Mouse (Mus musculus) forebrain, postnatal 0 days (tissue): ENCODE data around the gene Surf6. TPM values are rescaled to one million over a fixed set of nuclear protein-coding genes. Genes with fewer than 3 reads are reported as not detected.
A peak's percentile ranks its signal among the peaks of the same experiment; 100 is the strongest.

Experiments
- ATAC-seq: fragments of 200-750 bp; cut with Nextera tagmentation; 2 replicates; pipeline ENCODE4 v1.8.0; 2017; ENCODE audit warnings: mild to moderate bottlenecking, moderate library complexity
- DNase-seq: peaks from one replicate; pipeline ENCODE4 v3.0.0-alpha.2; 2015
- H3K27ac ChIP-seq: fragments of 300-500 bp; sonication (generic); 2 replicates; pipeline ENCODE4 v1.5.1; 2014; ENCODE audit warnings: low read depth, mild to moderate bottlenecking, antibody characterized with exemption, low read length, moderate library complexity, mixed read lengths
- H3K27me3 ChIP-seq: fragments of 300-500 bp; sonication (generic); 2 replicates; pipeline ENCODE4 v1.6.1; 2014; ENCODE audit warnings: mild to moderate bottlenecking, low read length, mixed read lengths; ENCODE audit not compliant: insufficient read depth
- H3K36me3 ChIP-seq: fragments of 300-500 bp; sonication (generic); 2 replicates; pipeline ENCODE4 v1.6.1; 2014; ENCODE audit warnings: mild to moderate bottlenecking, moderate library complexity; ENCODE audit not compliant: insufficient read depth
- H3K4me1 ChIP-seq: fragments of 300-500 bp; sonication (generic); 2 replicates; pipeline ENCODE4 v1.6.1; 2014; ENCODE audit warnings: antibody characterized with exemption; ENCODE audit not compliant: insufficient read depth
- H3K4me2 ChIP-seq: fragments of 300-500 bp; sonication (generic); 2 replicates; pipeline ENCODE4 v1.6.1; 2014; ENCODE audit warnings: low read depth, mild to moderate bottlenecking, moderate library complexity
- H3K4me3 ChIP-seq: fragments of 300-500 bp; sonication (generic); 2 replicates; pipeline ENCODE4 v1.5.1; 2014; ENCODE audit warnings: low read depth, low read length, mixed read lengths
- H3K9ac ChIP-seq: fragments of 300-500 bp; sonication (generic); 2 replicates; pipeline ENCODE4 v1.6.1; 2014; ENCODE audit warnings: mild to moderate bottlenecking
- H3K9me3 ChIP-seq: fragments of 300-500 bp; sonication (generic); 2 replicates; pipeline ENCODE4 v1.6.1; 2016; ENCODE audit warnings: low read length
- CTCF ChIP-seq: sonication (generic); IDR thresholded peaks from 2 replicates; pipeline ENCODE4 v1.5.1; 2016; ENCODE audit warnings: antibody characterized with exemption, control low read depth, low read depth
- WGBS: fragments of 180-500 bp; shearing (Covaris S2); extraction: QIAGEN DNeasy Blood & Tissue Kit; methylation state at CpG from one replicate; pipeline ENCODE4 v1.1.7; 2014; 5-methylcytosine and 5-hydroxymethylcytosine counted together
- polyA plus RNA-seq: library from polyadenylated mRNA; unstranded; fragments of >200 nt; fragmentation: Nextera tagmentation; extraction: Ambion mirVana; gene quantifications from 2 replicates; pipeline ENCODE4 v1.2.1, GENCODE M21; 2015
- total RNA-seq: library from RNA; depleted of rRNA; stranded (reverse); fragments of >200 nt; gene quantifications from 2 replicates; pipeline ENCODE4 v1.2.3, GENCODE M21; 2014; rRNA removed

The Surf6 gene
- 25.9 and 33.6 TPM in 2 replicates for total RNA-seq
- 18.9 and 22.2 TPM in 2 replicates for polyA plus RNA-seq

- Histone ChIP-seq H3K9ac (peak within 1 kb of the TSS; percentile 77), H3K4me2 (peak within 1 kb of the TSS; percentile 81), H3K4me3 (peak within 1 kb of the TSS; percentile 63), H3K9me3 (no peaks in the 10 kb centered on the region), H3K27ac (peak within 1 kb of the TSS; percentile 87), H3K27me3 (no peaks in the 10 kb centered on the region), H3K4me1 (peaks cover 12% of the 10 kb centered on the region), H3K36me3 (peaks cover 57% of the 10 kb centered on the region)
- WGBS: under 1% methylated on average over 41 of the region's 41 CpGs
- TF ChIP-seq CTCF: no peak
- peak; percentile 99 for ATAC-seq
- peak; percentile 97 for DNase-seq
Observed at GRCm38 (mm10) chr2:26902467-26903220, at the start of gene Surf6. Gene Surf6 (minus strand): TSS chr2:26902879.

DNA sequence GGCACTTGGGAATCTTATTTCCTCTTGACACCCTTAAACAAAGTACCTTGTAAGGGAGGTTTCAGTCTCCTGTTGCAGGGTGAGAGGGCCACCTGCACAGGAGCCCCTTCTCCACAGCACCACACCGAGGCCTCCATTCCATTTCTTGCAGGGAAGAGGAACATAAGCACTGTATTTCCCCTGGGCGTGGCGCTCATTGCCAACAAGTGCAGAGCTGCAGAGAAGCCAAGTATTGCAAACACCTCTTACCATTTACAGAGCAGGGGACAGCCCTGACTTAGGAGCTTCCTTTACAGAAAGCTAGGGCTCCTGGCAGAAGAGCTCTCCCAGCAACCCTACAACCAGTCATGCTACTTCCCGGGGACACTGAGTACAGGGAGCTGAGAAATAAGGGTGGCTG, 49.5 kb upstream of the Surf6 start:
- ATAC-seq: no peak
- H3K27ac ChIP-seq: no peak overlapping the region
- H3K9me3 ChIP-seq: no peaks in the 10 kb centered on the region
- no peak overlapping the region for H3K4me2 ChIP-seq
- peaks cover 68% of the 10 kb centered on the region for H3K36me3 ChIP-seq
- no peaks in the 10 kb centered on the region for H3K4me1 ChIP-seq
- H3K4me3 ChIP-seq: no peak overlapping the region
- 96% methylated on average over 4 of the region's 4 CpGs for WGBS
- H3K9ac ChIP-seq: no peak overlapping the region
- no peak for DNase-seq
- no peak for TF ChIP-seq CTCF
- H3K27me3 ChIP-seq: no peaks in the 10 kb centered on the region

- no peak overlapping the region for H3K27ac ChIP-seq
- ATAC-seq (no peak), DNase-seq (no peak)
- no peak overlapping the region for H3K9ac ChIP-seq
- H3K4me2 ChIP-seq: no peak overlapping the region
- no peak for TF ChIP-seq CTCF
- 89% methylated on average over 8 of the region's 8 CpGs for WGBS
- H3K4me1 ChIP-seq: no peaks in the 10 kb centered on the region
- H3K9me3 ChIP-seq: no peaks in the 10 kb centered on the region
- H3K27me3 ChIP-seq: no peaks in the 10 kb centered on the region
- H3K36me3 ChIP-seq: peaks cover 60% of the 10 kb centered on the region
- H3K4me3 ChIP-seq: no peak overlapping the region
Observed at GRCm38 (mm10) chr2:26951346-26951905, 48.7 kb upstream of the Surf6 start.

DNA sequence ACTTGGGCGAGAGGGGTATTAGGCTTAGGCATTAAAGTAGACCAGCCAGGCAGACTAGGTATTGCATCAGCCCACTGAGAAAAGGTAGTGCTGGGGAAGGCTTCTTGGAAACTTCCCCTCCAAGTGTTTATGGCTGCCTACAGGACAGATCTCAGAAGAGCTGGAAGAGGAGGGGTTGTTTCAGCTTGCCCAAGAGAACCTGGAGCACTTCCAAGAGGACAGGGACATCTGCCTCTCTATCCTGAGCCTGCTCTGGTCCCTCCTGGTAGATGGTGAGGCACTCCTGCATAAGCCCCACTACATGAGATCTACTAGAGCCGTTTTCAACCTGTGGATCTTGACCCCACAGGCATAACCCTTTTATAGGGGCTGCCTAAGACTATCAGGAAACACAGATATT, 47.7 kb upstream of the Surf6 start:
- Histone ChIP-seq H3K4me1 (no peaks in the 10 kb centered on the region), H3K9me3 (no peaks in the 10 kb centered on the region), H3K4me3 (no peak overlapping the region), H3K27ac (no peak overlapping the region), H3K36me3 (peaks cover 52% of the 10 kb centered on the region), H3K9ac (no peak overlapping the region), H3K4me2 (no peak overlapping the region), H3K27me3 (no peaks in the 10 kb centered on the region)
- 90% methylated on average over 2 of the region's 2 CpGs for WGBS
- TF ChIP-seq CTCF: no peak
- ATAC-seq: no peak
- no peak for DNase-seq

DNA sequence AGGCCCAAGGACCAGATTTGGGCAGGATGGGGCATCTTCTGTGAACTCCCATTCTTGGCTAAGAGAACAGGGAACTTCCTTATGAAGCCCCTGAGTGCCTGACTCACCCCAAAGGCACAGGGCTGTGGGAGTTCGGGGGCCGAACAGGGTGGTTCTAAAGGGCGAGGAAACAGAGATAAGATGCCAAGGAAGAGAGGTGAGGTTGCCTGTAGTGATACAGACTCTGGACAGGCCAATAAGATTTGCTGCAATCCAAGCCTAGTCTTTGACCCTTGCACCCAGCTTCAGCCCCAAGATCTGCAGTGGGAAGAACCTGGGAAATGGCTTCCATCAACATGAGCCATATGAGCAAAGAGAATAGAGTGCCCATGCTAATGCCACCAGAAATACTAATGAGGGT, 40.6 kb upstream of the Surf6 start:
- DNase-seq: no peak
- no peak overlapping the region for H3K9ac ChIP-seq
- no peak overlapping the region for H3K4me3 ChIP-seq
- H3K27me3 ChIP-seq: no peaks in the 10 kb centered on the region
- no peak for ATAC-seq
- no peak overlapping the region for H3K4me2 ChIP-seq
- H3K4me1 ChIP-seq: no peaks in the 10 kb centered on the region
- 84% methylated on average over 3 of the region's 3 CpGs for WGBS
- H3K27ac ChIP-seq: no peak overlapping the region
- H3K9me3 ChIP-seq: no peaks in the 10 kb centered on the region
- TF ChIP-seq CTCF: no peak
- no peaks in the 10 kb centered on the region for H3K36me3 ChIP-seq

DNA sequence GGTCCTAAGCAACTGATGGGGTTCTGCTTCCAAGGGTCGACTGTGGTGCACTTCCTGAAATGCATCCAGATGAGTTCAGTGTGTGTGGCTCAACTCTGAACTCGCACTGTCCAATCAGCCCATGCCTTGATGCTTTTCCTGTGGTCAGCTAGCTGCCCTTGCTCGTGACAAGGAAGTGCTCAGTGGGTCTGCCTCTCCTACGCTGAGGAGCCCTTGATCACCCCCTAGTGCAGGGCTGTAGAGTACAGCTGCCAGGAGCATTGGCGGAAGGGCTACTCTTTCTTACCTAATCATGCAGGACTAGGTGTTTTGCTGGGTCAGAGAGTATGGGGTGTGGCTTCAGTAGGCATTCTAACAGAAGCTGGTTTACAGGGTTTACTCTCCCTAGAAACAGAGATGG, 38.9 kb upstream of the Surf6 start:
- Histone ChIP-seq H3K9ac (no peak overlapping the region), H3K9me3 (no peaks in the 10 kb centered on the region), H3K36me3 (no peaks in the 10 kb centered on the region), H3K4me3 (no peak overlapping the region), H3K4me1 (no peaks in the 10 kb centered on the region), H3K27ac (no peak overlapping the region), H3K27me3 (no peaks in the 10 kb centered on the region), H3K4me2 (no peak overlapping the region)
- no peak for DNase-seq
- 0 out of 2 replicates have a peak, but pooled peaks have one; percentile 11 for TF ChIP-seq CTCF
- ATAC-seq: no peak
- WGBS: 43% methylated on average over 5 of the region's 5 CpGs

GRCm38 (mm10) chr2:26936425-26936824, 33.7 kb upstream of the Surf6 start:
- peaks cover 10% of the 10 kb centered on the region for H3K4me1 ChIP-seq
- 80% methylated on average over 1 of the region's 1 CpGs for WGBS
- no peaks in the 10 kb centered on the region for H3K36me3 ChIP-seq
- no peak overlapping the region for H3K27ac ChIP-seq
- no peaks in the 10 kb centered on the region for H3K9me3 ChIP-seq
- no peak for ATAC-seq
- H3K4me3 ChIP-seq: no peak overlapping the region
- no peak for DNase-seq
- TF ChIP-seq CTCF: no peak
- no peak overlapping the region for H3K4me2 ChIP-seq
- H3K27me3 ChIP-seq: no peaks in the 10 kb centered on the region
- no peak overlapping the region for H3K9ac ChIP-seq
